Mouse (Mus musculus): ENCODE results near the gene Acaca. TPM values are rescaled to one million over a fixed set of nuclear protein-coding genes. Genes with fewer than 3 reads are reported as not detected.
A peak's percentile ranks its signal among the peaks of the same experiment; 100 is the strongest.

The Acaca gene
- 0.29 and 0.41 TPM in 2 replicates for polyA plus RNA-seq (2012)

DNA sequence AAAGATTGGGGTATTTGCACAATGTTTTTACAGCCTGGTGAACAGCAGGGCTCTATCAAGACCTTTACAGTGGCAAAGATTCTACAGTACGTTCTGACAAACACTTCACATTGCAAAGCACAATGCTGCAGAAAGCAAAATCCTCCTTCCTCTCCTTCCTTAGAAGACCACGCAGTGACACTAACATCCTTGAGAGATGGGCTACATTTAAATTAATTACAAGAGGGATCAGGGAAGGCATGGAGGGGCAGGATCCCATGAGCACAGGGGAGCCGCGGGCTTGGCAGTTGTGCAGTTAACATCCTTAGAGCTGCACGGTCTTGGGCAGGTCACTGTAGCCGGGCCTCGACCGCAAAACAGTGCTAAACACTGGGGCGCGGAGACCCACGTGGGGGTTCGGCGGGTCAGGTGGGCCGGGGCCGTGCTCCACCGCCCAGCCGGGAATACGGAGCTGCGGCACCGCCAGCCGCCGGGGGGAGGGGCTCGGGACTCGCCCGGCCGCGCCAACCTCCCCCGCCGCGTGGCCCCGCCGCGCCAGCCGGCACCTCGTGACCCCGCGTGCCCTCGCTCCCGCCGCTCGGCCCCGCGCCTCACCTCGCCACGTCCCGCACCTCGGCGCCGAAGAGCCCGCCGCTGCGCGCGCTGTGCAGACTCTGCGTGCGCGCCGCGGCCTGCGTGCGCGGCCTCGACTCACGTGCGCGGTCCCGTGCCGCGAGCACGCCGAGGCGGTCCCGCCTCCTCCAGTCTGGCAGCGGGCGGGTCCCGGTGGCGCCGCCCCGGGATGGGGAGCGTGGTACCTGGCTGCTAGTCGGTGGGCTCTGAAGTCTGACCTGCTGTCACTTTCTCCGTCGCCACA lies at the start of gene Acaca, which contains the start of gene Tada2a:
Gene Acaca, plus strand, starts transcription at position 730 of the 856 bp plus-strand sequence.
Gene Tada2a, minus strand, starts transcription at position 658 of the 856 bp plus-strand sequence.
- TF ChIP-seq GATA1 (IDR thresholded peaks at IDR 0.05; ENCODE audit: low read length) (no peak), TAL1 (IDR thresholded peaks at IDR 0.05; ENCODE audit: low read length) (no peak)
- Histone ChIP-seq H3K27me3 (ENCODE audit: control insufficient read depth) (peaks cover 23% of the 10 kb centered on the region), H3K36me3 (ENCODE audit: control insufficient read depth) (peaks cover 23% of the 10 kb centered on the region), H3K9me3 (ENCODE audit: control insufficient read depth, low read length) (no peaks in the 10 kb centered on the region), H3K4me3 (replicated peaks) (peak within 1 kb of the TSS; percentile 84), H3K4me1 (ENCODE audit: control insufficient read depth) (peaks cover 16% of the 10 kb centered on the region)

- H3K27me3 ChIP-seq (ENCODE audit: control insufficient read depth) = no peaks in the 10 kb centered on the region
- TF ChIP-seq GATA1 (IDR thresholded peaks at IDR 0.05; ENCODE audit: low read length) = no peak
- TF ChIP-seq TAL1 (IDR thresholded peaks at IDR 0.05; ENCODE audit: low read length) = no peak
- no peaks in the 10 kb centered on the region for H3K9me3 ChIP-seq (ENCODE audit: control insufficient read depth, low read length)
- peaks cover 39% of the 10 kb centered on the region for H3K36me3 ChIP-seq (ENCODE audit: control insufficient read depth)
- no peak overlapping the region for H3K4me3 ChIP-seq (replicated peaks)
- H3K4me1 ChIP-seq (ENCODE audit: control insufficient read depth) = no peaks in the 10 kb centered on the region
Measured at GRCm38 (mm10) chr11:84079887-84080286, 49.6 kb upstream of the Acaca start.

- no peaks in the 10 kb centered on the region for H3K27me3 ChIP-seq (ENCODE audit: control insufficient read depth)
- TF ChIP-seq GATA1 (IDR thresholded peaks at IDR 0.05; ENCODE audit: low read length) (no peak), TAL1 (IDR thresholded peaks at IDR 0.05; ENCODE audit: low read length) (no peak)
- H3K4me1 ChIP-seq (ENCODE audit: control insufficient read depth) = no peaks in the 10 kb centered on the region
- H3K9me3 ChIP-seq (ENCODE audit: control insufficient read depth, low read length) = no peaks in the 10 kb centered on the region
- no peak overlapping the region for H3K4me3 ChIP-seq (replicated peaks)
- H3K36me3 ChIP-seq (ENCODE audit: control insufficient read depth) = peaks cover 39% of the 10 kb centered on the region
Measured at GRCm38 (mm10) chr11:84080327-84080726, 49.1 kb upstream of the Acaca start.

- H3K27me3 ChIP-seq (ENCODE audit: control insufficient read depth) = no peaks in the 10 kb centered on the region
- peaks cover 49% of the 10 kb centered on the region for H3K36me3 ChIP-seq (ENCODE audit: control insufficient read depth)
- H3K9me3 ChIP-seq (ENCODE audit: control insufficient read depth, low read length) = no peaks in the 10 kb centered on the region
- TF ChIP-seq GATA1 (IDR thresholded peaks at IDR 0.05; ENCODE audit: low read length) = no peak
- no peak overlapping the region for H3K4me3 ChIP-seq (replicated peaks)
- no peaks in the 10 kb centered on the region for H3K4me1 ChIP-seq (ENCODE audit: control insufficient read depth)
Measured at GRCm38 (mm10) chr11:84081901-84082300, 47.6 kb upstream of the Acaca start.

DNA sequence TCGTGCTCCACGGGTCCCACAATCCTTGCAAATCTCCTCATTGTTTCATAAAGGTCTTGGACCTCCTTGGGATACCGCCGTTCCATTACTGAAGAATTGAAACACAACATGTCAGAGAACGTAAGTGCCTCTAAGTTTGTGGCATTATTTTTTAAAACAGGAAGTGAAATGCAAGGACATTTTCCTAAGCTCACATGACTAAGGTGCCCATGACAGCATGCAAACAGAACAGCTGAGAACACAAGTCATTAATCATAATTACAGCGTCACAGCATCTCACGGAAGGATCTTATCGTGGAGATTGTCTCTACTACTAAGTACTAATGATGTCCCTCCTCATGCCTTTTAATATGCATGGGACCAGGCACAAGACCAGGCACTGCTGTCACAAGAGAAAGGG lies 38.9 kb upstream of the Acaca start:
- TF ChIP-seq GATA1 (IDR thresholded peaks at IDR 0.05; ENCODE audit: low read length) = no peak
- no peak for TF ChIP-seq TAL1 (IDR thresholded peaks at IDR 0.05; ENCODE audit: low read length)
- Histone ChIP-seq H3K4me1 (ENCODE audit: control insufficient read depth) (no peaks in the 10 kb centered on the region), H3K4me3 (replicated peaks) (no peak overlapping the region), H3K9me3 (ENCODE audit: control insufficient read depth, low read length) (no peaks in the 10 kb centered on the region), H3K36me3 (ENCODE audit: control insufficient read depth) (peaks cover 46% of the 10 kb centered on the region), H3K27me3 (ENCODE audit: control insufficient read depth) (no peaks in the 10 kb centered on the region)

GRCm38 (mm10) chr11:84095084-84095483 lies 34.4 kb upstream of the Acaca start:
- Histone ChIP-seq H3K4me1 (ENCODE audit: control insufficient read depth) (no peaks in the 10 kb centered on the region), H3K27me3 (ENCODE audit: control insufficient read depth) (no peaks in the 10 kb centered on the region), H3K4me3 (replicated peaks) (no peak overlapping the region), H3K9me3 (ENCODE audit: control insufficient read depth, low read length) (no peaks in the 10 kb centered on the region), H3K36me3 (ENCODE audit: control insufficient read depth) (peaks cover 38% of the 10 kb centered on the region)
- no peak for TF ChIP-seq TAL1 (IDR thresholded peaks at IDR 0.05; ENCODE audit: low read length)
- no peak for TF ChIP-seq GATA1 (IDR thresholded peaks at IDR 0.05; ENCODE audit: low read length)

- no peak overlapping the region for H3K4me3 ChIP-seq (replicated peaks)
- H3K4me1 ChIP-seq (ENCODE audit: control insufficient read depth) = no peaks in the 10 kb centered on the region
- no peaks in the 10 kb centered on the region for H3K9me3 ChIP-seq (ENCODE audit: control insufficient read depth, low read length)
- H3K36me3 ChIP-seq (ENCODE audit: control insufficient read depth) = peaks cover 45% of the 10 kb centered on the region
- no peaks in the 10 kb centered on the region for H3K27me3 ChIP-seq (ENCODE audit: control insufficient read depth)
- TF ChIP-seq TAL1 (IDR thresholded peaks at IDR 0.05; ENCODE audit: low read length) (no peak), GATA1 (IDR thresholded peaks at IDR 0.05; ENCODE audit: low read length) (no peak)
Measured at GRCm38 (mm10) chr11:84097251-84097998, 32.0 kb upstream of the Acaca start.

DNA sequence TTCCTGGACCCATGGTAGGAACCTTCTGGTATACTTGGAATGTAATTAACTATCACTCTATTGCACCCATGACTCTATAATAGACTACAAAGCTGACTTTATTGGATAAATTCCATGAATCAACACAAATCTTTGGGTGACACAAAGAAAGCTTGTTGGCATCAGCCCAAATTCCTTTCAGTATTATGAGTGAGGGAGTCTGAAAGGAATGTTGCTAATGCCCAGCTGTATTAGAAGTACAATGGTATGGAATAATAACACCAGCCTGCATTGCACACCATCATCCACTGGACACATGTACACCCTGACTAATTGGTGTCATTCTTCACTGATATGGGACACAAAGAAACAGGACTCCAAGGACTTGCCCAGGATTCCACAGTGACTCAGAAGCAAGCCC lies 28.3 kb upstream of the Acaca start:
- Histone ChIP-seq H3K9me3 (ENCODE audit: control insufficient read depth, low read length) (no peaks in the 10 kb centered on the region), H3K4me3 (replicated peaks) (no peak overlapping the region), H3K27me3 (ENCODE audit: control insufficient read depth) (no peaks in the 10 kb centered on the region), H3K4me1 (ENCODE audit: control insufficient read depth) (no peaks in the 10 kb centered on the region), H3K36me3 (ENCODE audit: control insufficient read depth) (peaks cover 66% of the 10 kb centered on the region)
- no peak for TF ChIP-seq TAL1 (IDR thresholded peaks at IDR 0.05; ENCODE audit: low read length)
- TF ChIP-seq GATA1 (IDR thresholded peaks at IDR 0.05; ENCODE audit: low read length) = no peak

GRCm38 (mm10) chr11:84104036-84104435 lies 25.4 kb upstream of the Acaca start:
- Histone ChIP-seq H3K4me1 (ENCODE audit: control insufficient read depth) (peaks cover 2% of the 10 kb centered on the region; the same call in 1 of the 2 replicates), H3K27me3 (ENCODE audit: control insufficient read depth) (no peaks in the 10 kb centered on the region), H3K36me3 (ENCODE audit: control insufficient read depth) (peaks cover 79% of the 10 kb centered on the region), H3K9me3 (ENCODE audit: control insufficient read depth, low read length) (no peaks in the 10 kb centered on the region), H3K4me3 (replicated peaks) (no peak overlapping the region)
- no peak for TF ChIP-seq TAL1 (IDR thresholded peaks at IDR 0.05; ENCODE audit: low read length)
- TF ChIP-seq GATA1 (IDR thresholded peaks at IDR 0.05; ENCODE audit: low read length) = no peak

Measured in erythroblast, embryonic 14.5 days (primary cell).